Mouse (Mus musculus): ENCODE data around the gene Trmt5.

Gene Trmt5

GRCm38 (mm10) chr12:73286287-73287092, at the start of gene Trmt5, which contains the start of gene Slc38a6:
Trmt5 (minus strand) TSS chr12:73286710.
Slc38a6 (plus strand) TSS chr12:73286779.
- peak; percentile 95 for DNase-seq

- DNase-seq = no peak
These were observed 47.6 kb upstream of the Trmt5 start for GRCm38 (mm10) chr12:73334051-73334551.

- DNase-seq = no peak
These were observed 46.2 kb upstream of the Trmt5 start for GRCm38 (mm10) chr12:73332701-73333100.

GRCm38 (mm10) chr12:73330236-73330635, 43.7 kb upstream of the Trmt5 start:
- no peak for DNase-seq

GRCm38 (mm10) chr12:73328448-73329167, 42.1 kb upstream of the Trmt5 start:
- no peak for DNase-seq

GRCm38 (mm10) chr12:73327381-73327780, 40.9 kb upstream of the Trmt5 start:
- no peak for DNase-seq

- peak; percentile 36 for DNase-seq
These were observed 39.1 kb upstream of the Trmt5 start for GRCm38 (mm10) chr12:73325617-73326016.

- DNase-seq = no peak
These were observed 38.7 kb upstream of the Trmt5 start for GRCm38 (mm10) chr12:73325181-73325580.

GRCm38 (mm10) chr12:73324742-73325141, 38.2 kb upstream of the Trmt5 start:
- DNase-seq = peak; percentile 60

GRCm38 (mm10) chr12:73324180-73324586, 37.7 kb upstream of the Trmt5 start:
- DNase-seq = peak; percentile 44

- no peak for DNase-seq
These were observed 31.5 kb upstream of the Trmt5 start for GRCm38 (mm10) chr12:73317706-73318686.

- DNase-seq = no peak
These were observed 22.2 kb upstream of the Trmt5 start for GRCm38 (mm10) chr12:73308711-73309110.

- no peak for DNase-seq
These were observed 21.2 kb upstream of the Trmt5 start for GRCm38 (mm10) chr12:73307750-73308149.

- no peak for DNase-seq
These were observed 18.1 kb upstream of the Trmt5 start for GRCm38 (mm10) chr12:73304636-73305035.

- DNase-seq = no peak
These were observed 14.0 kb upstream of the Trmt5 start for GRCm38 (mm10) chr12:73300531-73300930.

GRCm38 (mm10) chr12:73298621-73299020, 12.1 kb upstream of the Trmt5 start:
- no peak for DNase-seq

- peak; percentile 41 for DNase-seq
These were observed 9.1 kb upstream of the Trmt5 start for GRCm38 (mm10) chr12:73295505-73296140.

GRCm38 (mm10) chr12:73294884-73295283, 8.4 kb upstream of the Trmt5 start:
- DNase-seq = no peak

GRCm38 (mm10) chr12:73288626-73289025, 2.1 kb upstream of the Trmt5 start:
- DNase-seq = no peak

GRCm38 (mm10) chr12:73287609-73288008, 1.1 kb upstream of the Trmt5 start:
- DNase-seq = peak; percentile 48

- no peak for DNase-seq
These were observed 11.6 kb downstream of the Trmt5 start for GRCm38 (mm10) chr12:73274921-73275320.

- no peak for DNase-seq
These were observed 16.6 kb downstream of the Trmt5 start for GRCm38 (mm10) chr12:73269933-73270332.
